In genomic region chr2:103448947-103449560, GRCm38 (mm10) we compare ENCODE assay signal across 26 mouse cellular contexts. TPM values are rescaled to one million over a fixed set of nuclear protein-coding genes. Genes with fewer than 3 reads are reported as not detected.
DNase-seq lines count a peak whose midpoint lies in the region; ATAC-seq and TF ChIP-seq lines count a peak whose summit lies in the region.
"Had no signal": no experiment of that assay in that cellular context is flagged by ENCODE, and none has a peak within 500 bp of the region (broad histone marks: within the 10 kb centered on the region; RNA-seq: fewer than 3 reads in every experiment).

No protein-coding gene starts in this region.

- TF ChIP-seq EP300 in heart, adult 2 months (IDR thresholded peaks at IDR 0.05; ENCODE audit: insufficient read depth, low read depth, low read length) = no peak

- TF ChIP-seq CTCF in heart, adult 2 months (IDR thresholded peaks at IDR 0.05) = no peak

- intact Hi-C loops in heart, adult 2 months (cut with DNase I) = no loop called here

- H3K9me3 ChIP-seq in heart, embryonic 12.5 days (replicated peaks) = no peaks in the 10 kb centered on the region
- H3K9me3 ChIP-seq in kidney, embryonic 15.5 days (replicated peaks) = no peaks in the 10 kb centered on the region
- H3K9me3 ChIP-seq: forebrain, embryonic 13.5 days; limb, embryonic 12.5 days; midbrain, embryonic 12.5 days; neural tube, embryonic 13.5 days had no signal

- no peak for DNase-seq in heart, adult 2 months
- no peak for DNase-seq in kidney, postnatal 4 days
- DNase-seq in retina, postnatal 1 day = peak; percentile 19
- DNase-seq in retina, embryonic 14.5 days (ENCODE audit: low spot score) = no peak
- DNase-seq in adipocyte (ENCODE audit: low spot score) = no peak
- DNase-seq: adrenal gland, adult 8-10 months; cerebellum, adult 2 months; cerebellum, postnatal 14 days; gastrocnemius, postnatal 10 days; kidney, postnatal 14 days; lung, postnatal 36 days; right cerebral cortex, postnatal 25 days; thymus, postnatal 14 days had no signal

- peaks cover 8% of the 10 kb centered on the region for H3K4me1 ChIP-seq in heart, embryonic 12.5 days (replicated peaks)
- H3K4me1 ChIP-seq in heart, adult 2 months (ENCODE audit: control insufficient read depth, insufficient read depth, low read length) = no peaks in the 10 kb centered on the region
- H3K4me1 ChIP-seq in kidney, embryonic 15.5 days = peaks cover 7% of the 10 kb centered on the region; the same call in 1 of the 2 replicates
- H3K4me1 ChIP-seq: forebrain, embryonic 13.5 days; limb, embryonic 12.5 days; midbrain, embryonic 12.5 days; neural tube, embryonic 13.5 days had no signal

- H3K27me3 ChIP-seq in heart, embryonic 12.5 days (replicated peaks) = 0 out of 2 replicates have a peak, but pooled peaks cover 4% of the 10 kb centered on the region
- H3K27me3 ChIP-seq in heart, adult 2 months (ENCODE audit: control insufficient read depth, insufficient read depth, low read length) = no peaks in the 10 kb centered on the region
- peaks cover 8% of the 10 kb centered on the region; the same call in 1 of the 2 replicates for H3K27me3 ChIP-seq in kidney, embryonic 15.5 days
- H3K27me3 ChIP-seq: forebrain, embryonic 13.5 days; limb, embryonic 12.5 days; midbrain, embryonic 12.5 days; neural tube, embryonic 13.5 days had no signal

- H3K4me3 ChIP-seq in heart, embryonic 12.5 days = no peak overlapping the region
- H3K4me3 ChIP-seq in heart, adult 2 months = no peak overlapping the region
- H3K4me3 ChIP-seq in kidney, embryonic 15.5 days (replicated peaks) = no peak overlapping the region
- H3K4me3 ChIP-seq: forebrain, embryonic 13.5 days; layer of hippocampus, adult 2 months; left cerebral cortex, adult 2 months; limb, embryonic 12.5 days; midbrain, embryonic 12.5 days; neural tube, embryonic 13.5 days had no signal

- H3K36me3 ChIP-seq in heart, embryonic 12.5 days = peaks cover 11% of the 10 kb centered on the region
- H3K36me3 ChIP-seq in heart, adult 2 months (ENCODE audit: control insufficient read depth, insufficient read depth, low read length) = no peaks in the 10 kb centered on the region
- peaks cover 15% of the 10 kb centered on the region for H3K36me3 ChIP-seq in kidney, embryonic 15.5 days

- no peak overlapping the region; the same call in 1 of the 2 replicates for H3K9ac ChIP-seq in heart, embryonic 12.5 days
- no peak overlapping the region for H3K9ac ChIP-seq in heart, adult 2 months (ENCODE audit: low read depth, low read length)
- no peak overlapping the region for H3K9ac ChIP-seq in kidney, embryonic 15.5 days
- H3K9ac ChIP-seq: forebrain, embryonic 13.5 days; hindbrain, embryonic 14.5 days; limb, embryonic 12.5 days; midbrain, embryonic 12.5 days; neural tube, embryonic 13.5 days had no signal

- ATAC-seq in heart, embryonic 12.5 days (ENCODE audit: insufficient number of reproducible peaks, low FRiP score) = no peak
- ATAC-seq in kidney, embryonic 15.5 days (replicated peaks; ENCODE audit: low FRiP score) = peak; percentile 61; the same call in 1 of the 2 replicates
- ATAC-seq: activated CD4-positive, CD25-positive, alpha-beta regulatory T cell, adult 4 months; forebrain, embryonic 13.5 days; intestine, postnatal 0 days had no signal

- H3K79me2 ChIP-seq in heart, adult 2 months (replicated peaks; ENCODE audit: control insufficient read depth, insufficient read depth, low read length) = no peaks in the 10 kb centered on the region

- no peak overlapping the region for H3K27ac ChIP-seq in heart, embryonic 12.5 days (ENCODE audit: poor library complexity, severe bottlenecking)
- no peak overlapping the region for H3K27ac ChIP-seq in heart, adult 2 months
- 0 out of 2 replicates have a peak overlapping the region, but pooled peaks have one; percentile 14 for H3K27ac ChIP-seq in kidney, embryonic 15.5 days
- H3K27ac ChIP-seq: forebrain, embryonic 13.5 days; hindbrain, embryonic 14.5 days; layer of hippocampus, adult 2 months; left cerebral cortex, adult 2 months; limb, embryonic 12.5 days; midbrain, embryonic 12.5 days; neural tube, embryonic 13.5 days had no signal

- 39% methylated on average over 14 of the region's 14 CpGs for WGBS in heart, embryonic 12.5 days
- 50% methylated on average over 14 of the region's 14 CpGs for WGBS in heart, adult 2 months
- WGBS in kidney, embryonic 15.5 days = 31% methylated on average over 14 of the region's 14 CpGs

- peak overlapping the region; percentile 19; the same call in 1 of the 2 replicates for H3K4me2 ChIP-seq in heart, embryonic 12.5 days
- H3K4me2 ChIP-seq in kidney, embryonic 15.5 days = peak overlapping the region; percentile 40
- H3K4me2 ChIP-seq: forebrain, embryonic 13.5 days; hindbrain, embryonic 14.5 days; limb, embryonic 12.5 days; liver, embryonic 11.5 days; midbrain, embryonic 12.5 days; neural tube, embryonic 13.5 days had no signal

- TF ChIP-seq POLR2A in heart, adult 2 months (IDR thresholded peaks at IDR 0.05; ENCODE audit: insufficient read depth, low read depth, low read length) = no peak

RNA-seq across cellular contexts. Expression of gene Cat, which starts 35.9 kb away (rescaled TPM):
- 87.3 and 89.1 TPM in 2 replicates for polyA plus RNA-seq in heart, embryonic 12.5 days (2016; fragmentation: Nextera tagmentation; extraction: Ambion mirVana)
- 100 to 1,000 TPM; 236 to 262 TPM for total RNA-seq in heart, adult 2 months (2021)
- 122 and 158 TPM in 2 replicates for polyA plus RNA-seq in heart, adult 2 months (2012; rRNA removed)
- 89.3 and 99.4 TPM in 2 replicates for polyA plus RNA-seq in kidney, embryonic 15.5 days (2015; fragmentation: Nextera tagmentation; extraction: Ambion mirVana)

RNA-seq across cellular contexts. Expression of gene Elf5, which starts 37.6 kb away (rescaled TPM):
- not detected in 2 replicates for polyA plus RNA-seq in heart, embryonic 12.5 days (2016; fragmentation: Nextera tagmentation; extraction: Ambion mirVana)
- not detected for total RNA-seq in heart, adult 2 months (2021)
- polyA plus RNA-seq in heart, adult 2 months (2012; rRNA removed) = 0.33 TPM in 1 of 2 replicates, not detected in the other
- polyA plus RNA-seq in kidney, embryonic 15.5 days (2015; fragmentation: Nextera tagmentation; extraction: Ambion mirVana) = 1.5 and 2.8 TPM in 2 replicates
- total RNA-seq: adrenal gland, adult 8-10 months; gastrocnemius, postnatal 10 days; hematopoietic stem cell, adult 5-6 weeks had no signal
- polyA plus RNA-seq: activated CD4-positive, CD25-positive, alpha-beta regulatory T cell, adult 4 months; forebrain, embryonic 13.5 days; hindbrain, embryonic 14.5 days; intestine, postnatal 0 days; limb, embryonic 12.5 days; liver, embryonic 11.5 days; neural tube, embryonic 13.5 days had no signal
